Mouse (Mus musculus) layer of hippocampus, postnatal 36 days (tissue): Measurements from ENCODE around the gene Babam1. TPM values are rescaled to one million over a fixed set of nuclear protein-coding genes. Genes with fewer than 3 reads are reported as not detected.
A peak's percentile ranks its signal among the peaks of the same experiment; 100 is the strongest.

Experiments used
- DNase-seq, 2 experiments: peaks; one replicate each; pipeline ENCODE4 v3.0.0; 2022
- total RNA-seq, 2 experiments: library from RNA; stranded (reverse); gene quantifications; 2 replicates each; pipeline ENCODE4 v1.2.3; 2021

The Babam1 gene
- total RNA-seq, 2 experiments from 2014 or later = 92.1 to 93.4 TPM

DNA sequence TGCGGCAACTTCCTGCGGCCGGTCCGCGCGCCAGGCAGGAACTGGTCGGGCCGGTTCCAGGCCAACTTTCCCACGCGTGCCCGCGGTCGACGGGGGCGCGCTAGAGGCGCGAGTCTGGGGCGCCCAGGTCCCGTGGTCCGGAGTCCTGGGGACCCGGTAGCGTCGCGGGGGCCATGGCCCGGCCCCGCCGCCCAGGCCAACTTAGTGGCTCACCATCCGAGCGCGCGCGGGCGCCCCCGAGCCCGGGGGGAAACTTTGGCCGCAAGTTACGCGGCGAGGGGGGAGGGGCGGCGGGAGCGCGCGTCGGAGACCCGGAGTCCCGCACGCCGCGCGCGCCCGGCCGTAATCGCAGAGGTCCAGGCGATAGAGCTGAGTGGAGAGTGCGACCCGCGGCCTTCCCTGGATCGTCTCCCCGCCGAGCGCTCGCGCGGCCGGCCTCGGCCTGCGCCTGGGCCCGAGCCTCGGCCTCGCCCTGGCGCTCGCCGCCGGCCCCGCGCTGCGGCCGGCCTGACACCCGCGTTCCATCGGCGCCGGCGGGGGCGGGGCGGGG, 15.2 kb upstream of the Babam1 start, which contains the start of gene Nr2f6:
Gene Nr2f6 (minus strand): TSS at position 540 of the 550 bp plus-strand sequence.
- DNase-seq = peak in 1 of 2 experiments; percentile 50

DNA sequence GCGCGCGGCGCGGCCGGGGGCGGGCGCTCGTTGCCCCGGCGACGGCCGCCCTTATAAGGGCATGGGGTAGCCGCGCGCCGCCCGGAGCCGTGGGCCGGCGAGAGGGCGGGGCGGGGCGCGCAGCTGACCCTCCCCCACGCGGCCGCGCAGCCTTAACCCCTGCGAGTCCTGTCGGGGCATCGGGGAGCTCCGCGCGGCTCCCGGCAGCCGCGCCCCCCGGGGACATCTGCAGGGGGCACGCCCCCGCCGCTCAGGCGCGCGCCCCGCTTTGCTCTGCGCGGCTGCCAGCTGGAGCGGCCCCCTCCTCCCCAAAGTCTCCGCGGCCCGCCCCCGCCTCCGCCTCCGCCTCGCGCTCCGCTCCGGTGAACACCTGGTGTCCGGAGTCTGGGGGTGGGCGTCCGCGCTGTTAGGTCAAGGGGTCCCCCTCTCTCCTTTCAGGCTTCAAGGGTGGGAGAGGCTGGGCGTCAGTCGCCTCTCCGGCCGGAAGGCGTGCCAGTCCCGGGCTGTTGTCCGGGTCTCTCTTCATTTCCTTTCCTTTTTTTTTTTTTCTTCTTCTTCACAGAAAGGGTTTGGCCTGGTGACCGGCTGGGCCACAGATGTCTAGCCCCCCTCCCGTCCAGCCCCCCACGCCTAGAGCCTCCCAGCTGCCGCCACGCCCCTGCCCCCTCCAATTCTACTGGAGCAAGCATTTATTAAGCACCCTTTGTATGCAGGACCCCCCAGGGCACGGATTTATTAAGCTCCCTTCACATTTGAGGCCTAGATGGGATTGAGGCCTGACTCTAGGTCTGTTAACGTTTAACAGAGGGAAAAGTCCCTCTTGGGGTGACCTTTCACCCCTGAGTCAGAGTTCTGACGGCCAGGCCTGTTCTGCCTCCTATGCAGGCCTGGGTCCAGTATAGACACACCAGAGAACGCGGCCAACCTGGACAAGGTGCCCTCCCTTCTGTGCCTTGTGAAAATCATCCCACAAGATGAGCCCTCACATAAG, 14.4 kb upstream of the Babam1 start:
- peak; percentile 69 for DNase-seq

DNA sequence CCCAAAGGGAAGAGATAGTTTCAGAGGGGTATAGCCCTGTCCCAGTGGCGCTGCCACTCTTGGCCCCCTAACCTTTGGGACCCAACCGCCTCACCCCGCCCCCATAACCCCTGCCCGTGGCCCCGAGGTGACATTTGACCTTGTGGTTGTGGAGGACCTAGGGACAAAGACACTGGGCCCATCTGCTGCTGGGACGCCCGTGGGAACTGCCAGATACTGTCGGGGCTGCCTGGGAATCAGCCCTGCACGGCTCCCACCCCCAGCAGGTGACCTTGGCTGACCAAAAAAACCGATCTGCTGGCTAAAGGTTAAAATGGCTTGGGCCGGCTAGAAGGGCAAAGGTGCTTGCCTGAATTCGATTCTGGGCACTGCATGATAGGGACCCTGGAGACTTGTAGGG, 13.3 kb upstream of the Babam1 start:
- DNase-seq = no peak

DNA sequence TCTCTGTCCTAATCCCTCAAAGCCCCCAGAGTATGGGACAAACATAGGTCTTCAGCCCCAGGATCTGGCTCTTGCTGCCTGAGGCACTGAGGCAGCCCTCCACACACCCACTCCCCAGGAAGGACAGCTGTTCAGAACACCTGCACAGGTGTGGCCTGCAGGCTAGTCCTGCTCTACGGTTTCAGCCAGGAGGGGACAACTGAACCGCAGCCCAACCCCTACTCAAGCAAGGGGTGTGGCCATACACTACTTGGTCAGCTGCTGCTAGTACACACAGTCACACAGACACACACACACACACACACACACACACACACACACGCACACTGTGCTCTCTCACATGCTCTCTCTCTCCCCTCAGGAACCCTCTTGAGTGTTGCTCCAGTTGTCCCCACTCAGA, 12.8 kb upstream of the Babam1 start:
- DNase-seq = no peak

DNA sequence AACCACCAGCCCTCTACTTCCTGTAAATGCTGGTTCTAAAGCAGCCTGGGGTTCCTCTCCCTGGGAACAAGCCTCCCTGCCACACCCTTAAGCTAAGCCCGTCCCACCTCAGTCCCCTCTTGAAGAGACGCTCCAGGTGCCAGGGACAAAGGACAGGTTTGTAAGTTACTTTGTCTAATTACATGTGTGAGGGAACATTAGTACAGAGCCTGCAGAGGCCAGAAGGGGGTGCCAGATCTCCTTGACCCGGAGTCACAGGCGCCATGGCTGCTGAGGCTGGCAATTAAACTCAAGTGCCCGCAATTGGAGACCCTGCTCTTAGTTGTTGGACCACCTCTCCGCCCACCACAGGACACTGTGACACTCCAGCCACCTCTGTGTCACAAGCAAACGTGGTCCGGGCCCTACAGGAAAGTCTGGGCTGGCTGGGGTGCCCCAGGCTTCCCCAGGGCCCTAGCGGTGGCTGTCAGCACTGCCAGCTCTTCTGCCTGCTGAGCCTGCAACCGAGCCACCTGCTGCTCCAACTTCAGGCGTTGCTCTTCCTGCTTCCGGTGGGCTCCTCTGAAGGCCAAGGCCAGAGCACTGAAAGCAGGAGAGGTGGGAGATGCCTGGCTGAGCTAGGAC, 11.3 kb upstream of the Babam1 start:
- DNase-seq = no peak

DNA sequence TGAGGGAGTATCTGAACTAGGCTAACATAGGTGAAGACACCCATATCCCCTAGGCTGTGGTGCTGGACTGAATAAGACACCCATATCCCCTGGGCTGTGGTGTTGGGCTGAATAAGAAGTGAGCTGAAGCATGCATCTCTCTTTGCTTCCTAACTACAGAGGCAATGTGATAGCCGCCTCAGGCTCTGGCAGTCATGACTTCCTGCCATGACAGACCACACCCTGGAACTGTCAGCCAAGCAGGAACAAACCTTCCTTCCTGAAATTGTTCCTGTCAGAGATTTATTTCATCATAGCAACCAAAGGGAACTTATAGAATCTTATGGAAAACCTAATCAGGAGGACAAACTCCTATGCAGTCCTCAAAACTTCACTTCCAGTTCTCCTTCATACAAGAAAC, 8.4 kb upstream of the Babam1 start:
- no peak for DNase-seq

DNA sequence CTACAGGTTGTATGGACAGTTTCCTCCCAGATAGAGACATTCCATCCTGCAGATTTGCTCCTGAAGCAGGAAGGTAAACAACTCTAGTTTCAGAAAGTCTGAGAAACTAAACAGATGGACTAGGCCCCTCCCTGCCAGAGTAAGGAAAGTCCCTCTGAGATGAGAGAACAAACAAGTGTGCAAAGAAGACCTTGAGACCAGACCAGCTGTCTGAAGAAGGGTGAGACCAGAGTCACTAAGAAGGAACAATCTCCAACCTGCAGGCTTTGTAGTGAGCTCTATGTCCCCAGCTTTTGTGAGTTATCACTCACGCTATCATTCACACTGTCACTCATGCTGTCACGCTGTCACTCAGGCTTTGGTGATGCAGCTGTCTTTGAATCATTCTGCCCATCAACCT, 5.0 kb upstream of the Babam1 start:
- DNase-seq = no peak

DNA sequence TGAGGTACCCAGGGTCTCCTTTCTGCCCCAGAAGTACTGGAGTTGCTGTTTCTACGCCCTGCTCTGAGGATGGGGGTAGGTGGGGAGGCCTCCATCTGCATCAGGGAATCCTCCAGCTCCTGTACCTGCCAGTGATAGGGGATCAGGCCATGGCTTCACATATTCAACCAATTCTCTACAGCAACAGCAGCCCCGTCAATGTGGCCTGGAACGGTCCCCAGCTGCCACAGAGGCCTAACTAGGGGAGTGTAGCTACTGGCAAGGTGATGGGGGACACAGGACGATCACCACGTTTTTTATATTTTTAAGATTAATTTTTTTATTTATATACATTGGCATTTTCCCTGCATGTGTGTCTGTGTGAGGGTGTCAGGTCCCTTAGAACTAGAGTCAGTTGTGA, 4.3 kb upstream of the Babam1 start:
- no peak for DNase-seq

DNA sequence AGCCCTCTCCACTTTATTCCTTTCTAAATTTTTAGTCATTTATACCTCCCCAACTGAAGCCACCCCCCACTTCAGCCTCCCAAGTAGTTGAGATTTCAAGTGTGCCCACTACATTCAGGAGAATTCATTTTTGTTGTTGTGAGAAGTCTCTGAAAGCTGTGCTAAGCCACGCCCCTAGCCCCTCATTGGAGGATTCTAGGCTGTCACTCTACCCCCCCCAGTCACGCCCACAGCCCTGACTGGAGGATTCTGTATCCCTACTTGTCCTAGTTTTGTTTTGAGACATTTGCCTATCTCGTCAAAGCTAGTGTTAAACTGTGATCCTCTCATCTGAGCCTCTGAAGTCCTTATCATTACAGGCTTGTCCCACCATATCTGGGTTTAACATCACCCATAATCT, 3.8 kb upstream of the Babam1 start:
- no peak for DNase-seq

DNA sequence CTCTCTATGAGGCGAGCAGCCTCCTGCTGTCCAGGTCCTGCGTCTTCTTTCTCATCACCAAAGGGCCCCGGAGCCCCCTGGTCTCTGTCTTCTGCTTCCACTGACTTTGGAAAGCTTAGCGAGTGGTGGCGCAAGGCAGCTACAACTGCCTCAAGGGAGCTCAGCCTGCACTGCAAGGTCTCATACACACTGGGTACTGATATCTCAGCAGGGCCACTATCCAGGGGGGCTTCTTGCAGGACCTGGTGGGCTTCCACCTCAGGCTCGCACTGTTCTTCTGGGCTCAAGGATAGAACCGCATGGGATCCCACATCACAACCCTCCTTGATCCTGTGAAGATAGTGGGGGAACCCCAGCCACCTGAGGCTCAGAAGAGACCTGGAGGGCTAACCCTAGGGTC, 2.2 kb upstream of the Babam1 start:
- no peak for DNase-seq

DNA sequence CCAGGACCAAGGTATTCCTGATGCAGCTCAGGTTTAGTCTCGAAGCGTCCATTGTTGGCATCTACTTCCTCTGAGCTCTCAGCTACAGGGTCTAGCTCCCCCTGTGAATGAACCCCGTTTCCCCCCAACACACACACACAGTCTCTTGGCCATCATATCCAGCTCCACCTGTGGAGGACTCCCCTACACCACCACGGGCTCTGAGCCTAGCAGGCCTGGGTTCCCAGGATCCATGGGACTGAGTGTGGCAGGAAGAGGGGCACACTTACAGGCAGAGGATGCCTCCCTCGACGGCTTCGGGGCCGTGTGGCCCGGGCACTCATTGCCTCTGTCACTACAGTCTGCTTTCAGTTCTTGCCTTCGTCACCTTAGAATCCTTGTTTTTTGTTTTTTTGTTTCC, 1.6 kb upstream of the Babam1 start:
- DNase-seq = no peak

DNA sequence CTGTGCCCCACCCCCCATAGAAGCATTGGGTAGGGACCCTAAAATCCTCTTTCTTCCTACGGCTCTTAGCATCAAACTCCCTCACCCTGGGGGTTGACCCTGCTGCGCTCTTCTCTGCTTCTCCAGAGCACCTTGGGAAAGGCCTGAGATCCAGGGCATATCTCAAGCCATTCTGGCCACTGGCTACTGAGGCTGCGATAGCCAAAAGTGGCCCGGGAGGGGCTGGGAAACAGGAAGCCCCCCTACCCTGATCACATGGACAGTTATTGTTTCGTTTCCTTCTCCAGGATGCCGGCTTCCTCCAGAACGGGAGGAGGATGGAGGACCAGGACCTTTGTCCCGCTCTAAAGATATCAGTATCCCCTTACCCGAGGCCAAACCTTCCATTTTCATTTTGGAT, 1.0 kb upstream of the Babam1 start, which contains the start of gene Ushbp1:
Gene Ushbp1 (minus strand): TSS at position 174 of the 400 bp plus-strand sequence.
- no peak for DNase-seq

DNA sequence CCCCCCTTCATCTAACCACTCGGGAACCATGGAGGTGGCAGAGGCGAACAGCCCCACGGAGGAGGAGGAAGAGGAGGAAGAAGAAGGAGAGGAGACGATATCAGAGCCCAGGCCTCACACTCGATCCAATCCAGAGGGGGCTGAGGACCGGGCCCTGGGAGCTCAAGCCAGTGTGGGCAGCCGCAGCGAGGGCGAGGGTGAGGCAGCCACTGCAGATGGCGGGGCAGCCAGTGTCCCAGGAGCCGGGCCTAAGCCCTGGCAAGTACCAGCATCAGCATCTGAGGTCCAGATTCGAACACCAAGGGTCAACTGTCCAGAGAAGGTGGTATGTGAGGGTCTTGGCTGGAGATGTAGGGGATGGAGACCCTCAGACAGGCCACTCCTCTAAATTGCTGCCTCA, 1.0 kb downstream of the Babam1 start:
- DNase-seq = no peak

DNA sequence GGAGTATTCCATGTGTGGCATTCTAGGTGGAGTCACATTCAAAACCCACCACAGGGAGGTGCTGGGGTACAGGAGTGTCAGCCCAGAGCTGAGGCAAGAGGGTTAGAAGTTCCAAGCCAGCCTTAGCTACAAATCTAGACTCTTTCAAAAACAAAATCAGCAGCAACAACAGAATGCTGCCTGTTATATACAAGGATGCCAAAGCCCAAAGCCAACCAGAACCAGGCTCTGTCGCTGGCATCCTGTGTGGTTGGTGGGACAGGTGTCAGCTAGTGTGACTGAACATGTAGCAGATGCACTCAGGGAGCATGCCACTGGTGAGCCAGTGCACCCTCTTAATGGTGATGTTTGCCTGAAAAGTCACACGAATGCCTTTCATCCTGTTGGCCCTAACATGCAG, 4.2 kb downstream of the Babam1 start:
- DNase-seq = no peak

DNA sequence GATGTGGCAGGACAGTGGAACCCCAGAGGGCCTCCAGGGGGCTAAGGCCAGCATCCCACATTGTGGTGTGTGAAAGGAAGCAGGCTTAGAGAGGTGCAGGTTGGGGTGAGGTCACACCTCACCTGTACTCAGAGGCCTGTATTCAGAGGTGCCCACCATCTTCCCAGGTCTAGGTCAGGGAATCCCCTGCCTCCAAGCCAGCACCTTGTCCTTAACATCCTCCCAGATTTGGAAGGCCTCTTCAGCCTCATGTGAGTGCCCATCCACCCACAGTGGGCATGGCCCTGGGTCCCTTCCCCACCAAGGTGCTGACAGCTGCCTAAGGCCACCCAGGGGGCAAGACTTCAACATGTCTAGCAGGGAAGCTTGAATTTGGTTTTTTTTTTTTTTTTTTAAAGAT, 4.8 kb downstream of the Babam1 start:
- DNase-seq = no peak

DNA sequence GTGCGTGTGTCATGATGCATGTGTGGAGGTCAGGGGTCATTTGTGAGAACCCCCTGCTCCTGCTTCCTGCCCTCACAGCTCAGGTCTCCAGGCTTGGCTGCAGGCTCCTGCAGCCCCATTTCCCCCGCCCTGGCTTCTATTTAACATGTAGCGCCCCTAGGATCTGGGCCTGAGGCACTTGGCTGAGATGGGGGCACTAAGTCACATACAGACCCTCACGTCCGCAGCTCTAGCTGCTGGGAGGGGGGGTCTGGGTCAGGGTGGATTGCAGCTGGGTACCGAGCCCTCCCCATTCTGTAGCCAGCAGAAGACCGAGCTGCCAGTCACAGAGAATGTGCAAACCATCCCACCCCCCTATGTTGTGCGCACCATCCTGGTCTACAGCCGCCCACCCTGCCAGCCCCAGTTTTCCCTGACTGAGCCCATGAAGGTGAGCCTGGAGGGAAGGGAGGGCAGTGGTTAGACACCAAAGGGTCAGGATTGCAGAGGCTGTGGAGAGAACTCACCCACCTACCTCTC, 5.8 kb downstream of the Babam1 start:
- no peak for DNase-seq

DNA sequence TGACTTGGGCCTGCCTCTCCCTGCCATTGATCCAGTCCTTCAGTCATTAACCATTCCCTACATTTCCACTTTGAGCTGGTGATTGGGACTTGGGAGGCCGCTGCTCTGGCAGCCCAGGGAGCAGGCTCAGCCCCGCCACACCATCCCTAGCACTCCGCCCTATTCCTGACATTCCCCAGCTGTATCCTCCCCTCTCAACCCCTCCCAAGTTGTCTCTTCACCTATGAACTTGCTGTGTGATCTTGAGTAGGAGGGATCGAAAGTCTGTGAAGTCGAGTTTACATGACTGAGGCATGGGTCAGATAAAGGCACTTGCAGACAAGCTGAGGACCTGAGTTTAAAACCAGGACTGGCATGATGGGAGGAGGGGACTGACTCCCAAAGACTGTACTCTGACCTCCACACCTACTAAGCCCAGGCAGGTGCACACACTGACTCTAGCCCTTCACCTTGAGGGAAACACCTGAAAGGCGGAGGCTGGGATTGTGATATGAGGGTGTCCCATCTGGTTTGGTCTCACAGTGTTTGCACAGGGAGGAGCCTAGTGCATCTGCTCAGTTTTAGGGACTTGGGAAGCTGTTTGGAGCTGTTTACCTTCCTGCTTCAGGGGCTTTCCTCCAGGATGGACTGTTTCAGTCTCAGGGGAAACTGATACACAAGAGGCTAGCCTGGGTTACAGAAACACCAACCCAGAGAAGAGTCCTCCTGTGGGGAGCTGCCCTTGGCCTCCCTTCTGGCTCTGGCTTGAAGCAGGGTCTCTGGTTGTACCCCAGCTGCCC, 6.6 kb downstream of the Babam1 start:
- DNase-seq = no peak

DNA sequence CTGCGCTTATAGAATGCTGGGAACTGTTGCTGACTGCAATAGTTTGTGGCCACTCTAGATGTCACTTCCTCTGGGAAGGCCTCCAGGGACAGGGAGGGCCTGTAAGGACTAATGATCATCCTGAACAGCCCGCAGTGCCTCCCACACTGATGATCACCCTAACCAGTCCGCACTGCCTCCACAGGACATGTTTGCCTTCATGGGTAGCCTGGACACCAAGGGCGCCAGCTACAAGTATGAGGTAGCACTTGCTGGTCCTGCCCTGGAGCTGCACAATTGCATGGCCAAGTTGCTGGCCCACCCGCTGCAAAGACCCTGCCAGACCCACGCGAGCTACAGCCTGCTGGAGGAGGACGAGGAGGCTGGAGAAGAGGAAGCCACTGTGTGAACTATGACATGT, 7.3 kb downstream of the Babam1 start:
- DNase-seq = no peak

DNA sequence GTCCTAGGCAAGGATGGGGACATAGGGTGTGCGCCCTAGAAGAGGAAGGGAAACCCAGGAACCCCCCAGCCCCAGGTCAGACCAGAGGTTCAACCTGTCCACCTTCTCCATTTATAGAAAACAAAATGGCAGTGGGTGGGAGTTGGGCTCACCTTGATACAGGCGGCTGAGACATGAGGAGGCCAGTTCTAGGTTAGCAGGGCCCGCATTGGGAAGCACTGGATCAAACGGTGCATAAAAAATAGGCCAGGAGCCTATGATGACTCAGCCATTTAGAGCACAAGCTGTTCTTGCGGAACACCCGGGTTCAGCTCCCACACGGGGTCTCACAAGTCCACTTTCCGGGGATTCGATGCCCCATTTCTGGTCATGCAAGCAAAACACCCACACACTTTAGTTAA, 8.3 kb downstream of the Babam1 start:
- DNase-seq = no peak

DNA sequence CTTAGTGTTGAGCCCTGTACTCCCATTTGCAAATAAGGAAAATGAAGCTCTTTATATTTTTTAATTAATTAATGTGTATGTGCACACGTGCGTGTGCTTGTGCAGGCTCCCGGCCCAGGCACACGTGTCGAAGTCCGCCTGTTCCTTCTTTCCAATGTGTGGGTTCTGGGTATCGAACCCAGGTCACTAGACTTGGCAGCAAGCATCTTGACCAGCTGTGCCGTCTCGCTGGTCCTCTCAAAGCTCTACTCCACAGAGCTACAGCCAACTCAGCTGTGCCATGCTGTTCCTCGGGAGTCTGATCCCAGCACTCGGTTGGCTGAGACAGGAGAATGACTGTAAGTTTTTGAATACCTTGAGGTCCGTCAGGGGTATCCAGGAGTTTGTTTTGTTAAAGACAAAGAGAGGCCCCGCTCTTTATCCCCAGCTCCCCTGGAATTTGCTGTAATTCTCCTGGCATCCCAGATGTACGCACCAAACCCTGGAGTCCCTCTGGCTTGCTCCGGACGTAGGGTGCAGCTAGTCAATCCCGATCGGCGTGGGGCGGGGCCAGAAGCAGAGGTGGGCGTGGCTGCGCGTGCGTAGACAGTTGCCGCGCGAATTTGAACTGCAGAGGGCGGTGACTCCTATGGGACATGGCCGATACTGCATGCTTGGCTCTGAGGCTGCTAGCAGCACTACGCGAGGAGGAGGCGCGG, 8.9 kb downstream of the Babam1 start, which contains the start of gene Ankle1:
Gene Ankle1 (plus strand): TSS at position 610 of the 698 bp plus-strand sequence.
- peak; percentile 90 for DNase-seq
